Mouse (Mus musculus) adipocyte (in vitro differentiated cells): ENCODE data around the gene Slc6a11.

Experiments used
- DNase-seq: peaks from one replicate; pipeline ENCODE4 v3.0.0-alpha.2; 2016; ENCODE audit warnings: low spot score

Slc6a11 gene

GRCm38 (mm10) chr6:114131122-114131872 is at the start of gene Slc6a11:
Gene Slc6a11 (plus strand): TSS chr6:114131241.
- no peak for DNase-seq

DNA sequence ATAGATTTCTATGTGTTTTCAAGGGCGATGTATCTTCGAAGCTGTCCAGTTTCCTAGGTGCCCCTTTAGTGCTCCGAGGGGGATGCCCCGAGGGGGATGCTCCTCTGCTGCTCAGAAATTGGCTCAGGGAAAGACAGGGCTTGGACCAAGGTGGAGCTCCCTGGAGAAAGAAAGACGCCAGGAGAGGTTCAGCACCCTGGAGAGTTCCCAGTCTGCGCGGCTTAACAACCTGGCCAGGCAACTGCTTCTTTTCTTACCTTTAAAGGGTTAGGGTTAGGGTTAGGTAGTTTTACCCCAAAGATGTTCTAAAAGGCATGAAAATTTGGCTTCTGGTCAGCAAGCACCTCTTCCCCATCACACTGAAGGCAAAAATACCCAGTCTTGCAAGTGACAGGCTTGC is 43.9 kb upstream of the Slc6a11 start:
- DNase-seq: peak; percentile 40

DNA sequence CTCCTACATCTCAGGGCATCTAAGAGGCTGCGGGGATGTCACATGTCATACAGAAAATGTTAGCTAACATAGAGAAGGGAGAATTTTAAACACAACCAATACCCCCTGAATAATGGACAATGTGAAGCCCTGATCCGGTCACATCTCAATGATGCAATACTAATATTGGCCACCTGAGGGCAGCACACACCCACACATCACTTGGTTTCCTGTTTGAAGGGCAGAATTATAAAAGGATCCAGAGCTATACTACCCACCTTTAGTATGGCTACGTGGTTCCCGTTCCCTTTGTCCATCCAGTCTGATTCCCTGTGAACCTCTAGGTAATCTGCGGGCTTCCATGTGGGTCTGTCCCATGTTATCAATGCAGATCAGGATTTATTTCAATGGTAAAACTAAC is 41.4 kb upstream of the Slc6a11 start:
- peak; percentile 78 for DNase-seq

DNA sequence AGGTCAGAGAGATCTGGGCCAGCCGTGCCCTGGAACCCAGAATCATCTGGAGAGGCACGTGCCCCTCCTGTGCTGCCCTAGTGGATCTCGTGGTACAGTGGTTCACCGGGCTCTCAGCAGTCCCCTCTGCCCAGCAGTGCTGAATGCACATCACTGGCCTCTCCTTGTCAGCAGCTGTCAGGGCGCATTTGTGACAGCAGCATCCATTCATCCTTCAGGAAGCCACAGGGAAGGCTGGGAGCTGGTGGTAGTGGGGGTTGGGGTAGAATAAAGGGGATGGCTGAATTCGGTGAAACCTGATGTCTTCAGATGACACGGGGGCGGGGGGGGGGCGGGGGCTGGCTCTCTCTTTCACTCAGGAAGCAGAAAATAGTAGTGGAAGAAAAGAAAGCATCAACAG is 38.8 kb upstream of the Slc6a11 start:
- no peak for DNase-seq

GRCm38 (mm10) chr6:114094251-114094650 is 36.8 kb upstream of the Slc6a11 start:
- DNase-seq: no peak

- DNase-seq: no peak
Measured at GRCm38 (mm10) chr6:114096574-114096973, 34.5 kb upstream of the Slc6a11 start.

- no peak for DNase-seq
Measured at GRCm38 (mm10) chr6:114101923-114102322, 29.1 kb upstream of the Slc6a11 start.

- no peak for DNase-seq
Measured at GRCm38 (mm10) chr6:114119507-114119906, 11.5 kb upstream of the Slc6a11 start.

GRCm38 (mm10) chr6:114125530-114125929 is 5.5 kb upstream of the Slc6a11 start:
- DNase-seq: no peak

DNA sequence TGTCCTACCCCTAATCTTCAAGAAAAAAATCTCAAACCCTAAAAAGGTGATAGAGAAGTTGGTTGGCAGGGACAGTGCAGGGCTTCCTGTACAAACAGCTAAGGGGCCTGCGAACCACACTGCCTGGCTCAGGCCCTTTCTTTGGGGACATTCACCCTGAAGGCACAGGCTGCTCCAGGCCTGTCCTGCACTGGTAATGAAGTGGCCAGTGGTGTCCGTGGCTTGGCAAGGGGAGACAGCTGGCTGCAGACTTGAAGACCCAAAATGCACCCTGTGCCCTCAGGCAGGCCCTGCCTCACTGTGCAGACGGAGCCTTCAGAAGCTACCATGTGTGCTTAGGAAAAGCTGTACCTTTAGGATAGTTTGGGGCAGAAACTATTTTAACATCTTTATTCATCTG is 1.4 kb downstream of the Slc6a11 start:
- no peak for DNase-seq

DNA sequence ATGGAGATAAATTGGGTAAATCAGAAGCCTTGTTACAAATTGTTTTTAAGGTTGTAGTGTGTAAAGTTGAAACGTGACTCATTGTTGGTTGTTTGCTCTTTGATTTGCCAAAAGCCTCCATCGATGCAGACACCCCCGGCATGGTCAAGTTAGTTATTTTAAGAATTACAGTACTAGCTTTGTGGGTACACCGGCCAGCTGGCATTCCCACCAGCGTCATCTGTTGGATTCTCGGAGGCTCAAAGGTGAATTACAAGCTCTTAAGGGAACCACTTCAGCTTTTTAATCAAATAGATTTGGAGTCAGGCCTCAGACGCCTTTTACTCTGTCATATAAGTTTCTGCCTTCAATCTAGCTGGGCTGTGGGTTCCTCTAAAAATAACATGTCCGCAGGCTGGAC is 1.9 kb downstream of the Slc6a11 start:
- DNase-seq: no peak

- no peak for DNase-seq
Measured at GRCm38 (mm10) chr6:114138970-114139369, 7.9 kb downstream of the Slc6a11 start.

DNA sequence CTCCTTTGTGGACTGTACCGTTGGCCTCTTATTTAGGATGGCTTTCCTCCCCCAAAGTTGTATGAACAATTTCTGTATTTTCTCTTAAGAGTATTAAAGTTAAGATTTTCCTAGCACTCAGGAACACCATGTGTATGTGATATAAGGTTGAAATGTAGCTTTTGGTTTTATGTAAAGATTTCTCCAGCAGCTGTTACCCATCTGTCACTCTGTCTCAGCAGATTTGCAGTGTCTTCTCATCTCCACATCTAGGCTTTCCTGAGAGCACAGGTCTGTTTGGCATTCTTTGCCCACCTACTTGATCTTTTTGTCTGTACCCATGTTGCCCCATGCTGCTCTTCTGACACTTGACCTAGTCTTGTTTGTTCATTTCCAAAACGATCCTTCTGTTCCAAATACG is 10.4 kb downstream of the Slc6a11 start:
- DNase-seq: no peak

GRCm38 (mm10) chr6:114142480-114142879 is 11.4 kb downstream of the Slc6a11 start:
- no peak for DNase-seq

DNA sequence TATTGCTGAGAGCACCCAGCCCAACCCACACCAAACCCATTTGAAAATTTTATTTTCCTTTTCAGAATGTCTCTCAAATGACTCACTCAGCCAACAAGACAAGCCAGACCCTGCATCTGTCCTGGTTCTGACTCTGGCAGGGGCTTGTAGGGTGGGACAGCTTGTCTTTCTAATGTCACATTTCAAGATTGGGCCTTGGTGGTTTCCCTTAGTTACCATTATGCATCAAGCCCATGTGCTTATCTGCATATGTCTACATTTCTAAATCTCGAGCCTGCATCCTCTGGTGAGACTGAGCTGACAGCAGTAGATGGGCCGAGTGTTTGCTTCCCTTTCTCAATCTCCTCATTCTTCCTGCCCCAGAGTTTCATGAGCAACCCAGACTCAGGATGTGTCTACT is 12.5 kb downstream of the Slc6a11 start:
- DNase-seq: no peak

- no peak for DNase-seq
Measured at GRCm38 (mm10) chr6:114144447-114145105, 13.5 kb downstream of the Slc6a11 start.

- DNase-seq: no peak
Measured at GRCm38 (mm10) chr6:114145650-114146329, 14.7 kb downstream of the Slc6a11 start.

DNA sequence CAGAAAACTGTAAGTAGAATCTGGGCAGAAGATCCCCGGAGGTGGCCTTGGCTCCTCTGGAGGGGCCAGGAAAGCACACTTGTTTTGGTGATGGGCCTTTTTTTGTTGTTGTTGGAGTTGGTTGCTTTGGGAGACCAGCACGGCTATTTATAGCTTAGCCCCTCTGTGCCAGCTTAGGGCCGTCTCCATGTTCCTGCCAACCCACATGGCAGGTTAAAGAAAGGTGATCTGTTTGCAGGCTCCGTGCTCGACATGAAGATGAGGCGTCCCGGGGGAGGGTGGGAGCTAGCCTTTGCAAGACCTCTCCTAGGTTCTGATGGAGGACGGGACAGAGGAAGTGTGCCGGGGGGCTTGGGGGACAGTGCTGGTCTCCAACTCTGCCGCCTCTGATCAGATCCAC is 24.7 kb downstream of the Slc6a11 start:
- DNase-seq: no peak

- no peak for DNase-seq
Measured at GRCm38 (mm10) chr6:114158811-114159210, 27.8 kb downstream of the Slc6a11 start.

DNA sequence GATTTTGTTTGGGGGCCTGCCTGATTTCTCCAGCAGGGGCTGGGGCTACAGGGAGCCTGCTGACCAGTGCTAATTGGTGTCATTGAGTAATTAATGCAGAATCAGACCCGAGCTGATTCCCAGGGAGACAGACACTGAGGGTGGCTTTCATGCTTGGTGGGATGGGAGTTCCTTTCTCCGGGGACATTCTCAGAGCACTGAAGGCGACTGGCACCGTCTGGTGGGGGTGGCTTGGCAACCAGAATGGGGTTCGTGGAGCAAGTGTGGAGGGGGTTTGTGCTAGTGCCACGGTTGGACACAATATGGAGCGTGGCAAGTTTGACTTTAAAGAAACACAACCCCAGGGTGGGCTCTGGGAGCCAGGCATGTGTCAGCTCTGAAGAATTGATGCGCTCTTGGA is 29.7 kb downstream of the Slc6a11 start:
- DNase-seq: no peak

- no peak for DNase-seq
Measured at GRCm38 (mm10) chr6:114174052-114174397, 43.0 kb downstream of the Slc6a11 start.

DNA sequence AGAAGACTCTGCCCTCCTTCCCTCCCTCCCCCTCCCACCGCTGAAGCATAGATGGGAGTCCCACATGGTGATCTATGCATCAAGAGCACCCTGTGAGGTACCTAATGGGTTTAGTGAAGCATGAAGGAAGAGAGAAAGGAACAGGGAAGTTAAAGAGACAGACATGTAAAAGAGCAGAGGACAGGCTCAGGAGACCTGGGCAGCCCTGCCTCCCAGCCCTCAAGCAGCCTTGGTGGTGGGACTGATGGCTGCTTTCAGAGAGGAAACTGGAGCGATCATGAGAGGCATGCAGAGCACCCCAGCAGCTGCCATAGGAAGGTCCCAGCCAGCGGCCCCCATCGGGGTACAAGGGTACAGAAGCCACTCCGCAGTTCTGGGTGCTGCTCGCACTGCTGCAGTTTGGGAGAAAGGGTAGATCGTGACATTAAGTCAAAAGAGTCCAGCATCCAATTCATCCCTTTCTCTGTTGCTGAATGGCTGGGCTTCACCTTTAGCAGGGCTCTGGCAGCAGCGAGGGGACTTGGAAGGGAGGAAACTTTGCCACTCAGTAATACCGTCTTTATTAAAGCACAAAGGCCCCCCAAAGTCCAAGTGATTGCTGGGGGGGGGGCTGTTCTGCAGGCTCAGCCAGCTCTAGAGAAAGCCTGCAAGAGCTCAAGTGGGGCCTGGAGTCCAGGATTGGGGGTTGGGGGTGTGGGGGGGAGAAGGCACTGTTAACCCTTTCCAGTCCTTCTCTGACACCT is 43.5 kb downstream of the Slc6a11 start:
- no peak for DNase-seq

DNA sequence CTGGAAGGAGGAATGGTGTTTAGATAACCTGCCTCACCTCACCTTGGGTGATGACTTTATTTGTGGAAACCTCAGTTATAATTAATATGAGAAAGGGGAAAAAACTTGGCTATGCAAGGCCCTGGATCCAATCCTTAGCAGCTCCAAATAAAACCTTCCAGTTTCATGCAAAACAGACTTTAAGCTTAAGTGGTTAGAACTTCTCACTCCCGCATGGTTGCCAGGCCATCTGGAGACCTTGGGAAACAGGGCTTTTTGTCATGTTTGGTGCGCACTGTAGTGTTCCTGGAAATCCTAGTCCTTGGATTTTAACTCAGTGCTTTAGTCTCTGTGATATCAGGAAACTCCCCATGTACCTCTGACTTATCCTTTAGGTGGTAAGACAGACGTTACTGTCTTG is 47.1 kb downstream of the Slc6a11 start:
- no peak for DNase-seq
